Mouse (Mus musculus): ENCODE measurements at regions not wholly inside any gene's neighbourhood (a gene's known extent, or its start where the extent isn't known, plus 50 kb on each side); places are given as distances from the start of the nearest gene placed in this dataset.

- dilution Hi-C loops (cut with MboI; ENCODE audit: extremely low pct_ligation_motif_present, extremely low pct_unique_long_range_greater_than_20kb, low sequenced_read_pairs): no loop called here
- Histone ChIP-seq H3K9me3 (replicated peaks; ENCODE audit: low read length) (no peaks in the 10 kb centered on the region), H3K4me1 (ENCODE audit: control insufficient read depth in 1 of 2, insufficient read depth in 2 of 2) (peaks cover 2 to 40% of the 10 kb centered on the region in 2 experiments; a peak in 3 of 4 replicates), H3K4me3 (replicated peaks in 1 of 3; ENCODE audit: low read depth in 2 of 3, low read length in 2 of 3, poor library complexity in 1 of 3) (peak overlapping the region in 1 of 3 experiments; percentile 20), H3K9ac (ENCODE audit: insufficient read depth, low read depth) (peak overlapping the region; percentile 70), H3K79me2 (replicated peaks; ENCODE audit: control insufficient read depth, extremely low read depth, insufficient read depth, poor library complexity, severe bottlenecking) (no peaks in the 10 kb centered on the region), H3K36me3 (replicated peaks in 1 of 2; ENCODE audit: control insufficient read depth in 1 of 2, insufficient read depth in 1 of 2, low read length in 1 of 2) (no peaks in the 10 kb centered on the region), H3K27ac (ENCODE audit: insufficient read depth, low read depth) (no peak overlapping the region), H3K4me2 (ENCODE audit: insufficient read depth, low read depth, poor library complexity, severe bottlenecking) (peak overlapping the region; percentile 54), H3K27me3 (replicated peaks) (no peaks in the 10 kb centered on the region)
- DNase-seq (ENCODE audit: extremely low read depth): peak; percentile 17
- in situ Hi-C loops (cut with MboI; ENCODE audit: low pct_ligation_motif_present, low pct_unique_long_range_greater_than_20kb, low sequenced_read_pairs): no loop called here
- TF ChIP-seq SMC3 (IDR thresholded peaks at IDR 0.05; ENCODE audit: low read depth, low read length): no peak
- TF ChIP-seq HCFC1 (IDR thresholded peaks at IDR 0.05; ENCODE audit: low read depth, low read length): peak; percentile 7; the same call in 1 of the 2 replicates
- peak; percentile 58; the same call in 1 of the 2 replicates for TF ChIP-seq CHD2 (IDR thresholded peaks at IDR 0.05; ENCODE audit: low read length)
- 0 out of 2 replicates have a peak, but pooled peaks have one; percentile 16 for TF ChIP-seq IRF4 (IDR thresholded peaks at IDR 0.05; ENCODE audit: low read depth, low read length)
Measured at GRCm38 (mm10) chr17:45320074-45320473, 113.5 kb downstream of the Cdc5l start.

- Histone ChIP-seq H3K9ac (ENCODE audit: insufficient read depth, low read depth) (no peak overlapping the region), H3K79me2 (replicated peaks; ENCODE audit: control insufficient read depth, extremely low read depth, insufficient read depth, poor library complexity, severe bottlenecking) (no peaks in the 10 kb centered on the region), H3K27ac (ENCODE audit: insufficient read depth, low read depth) (no peak overlapping the region), H3K27me3 (replicated peaks) (no peaks in the 10 kb centered on the region), H3K4me3 (replicated peaks in 1 of 3; ENCODE audit: low read depth in 2 of 3, low read length in 2 of 3, poor library complexity in 1 of 3) (no peak overlapping the region), H3K9me3 (replicated peaks; ENCODE audit: low read length) (peaks cover 5% of the 10 kb centered on the region), H3K4me2 (ENCODE audit: insufficient read depth, low read depth, poor library complexity, severe bottlenecking) (no peak overlapping the region), H3K36me3 (replicated peaks in 1 of 2; ENCODE audit: control insufficient read depth in 1 of 2, insufficient read depth in 1 of 2, low read length in 1 of 2) (no peaks in the 10 kb centered on the region), H3K4me1 (ENCODE audit: control insufficient read depth in 1 of 2, insufficient read depth in 2 of 2) (peaks cover 2 to 36% of the 10 kb centered on the region in 2 experiments; a peak in 3 of 4 replicates)
- dilution Hi-C loops (cut with MboI; ENCODE audit: extremely low pct_ligation_motif_present, extremely low pct_unique_long_range_greater_than_20kb, low sequenced_read_pairs): no loop called here
- in situ Hi-C loops (cut with MboI; ENCODE audit: low pct_ligation_motif_present, low pct_unique_long_range_greater_than_20kb, low sequenced_read_pairs): no loop called here
- no peak for TF ChIP-seq UBTF (IDR thresholded peaks at IDR 0.05; ENCODE audit: low read depth, low read length)
- TF ChIP-seq SMC3 (IDR thresholded peaks at IDR 0.05; ENCODE audit: low read depth, low read length): no peak
- TF ChIP-seq SIN3A (IDR thresholded peaks at IDR 0.05; ENCODE audit: low read length): no peak
- no peak for DNase-seq (ENCODE audit: extremely low read depth)
Measured at GRCm38 (mm10) chr17:45318211-45319076, 115.1 kb downstream of the Cdc5l start.

- in situ Hi-C loops (cut with MboI; ENCODE audit: low pct_ligation_motif_present, low pct_unique_long_range_greater_than_20kb, low sequenced_read_pairs) (no loop called here), dilution Hi-C loops (cut with MboI; ENCODE audit: extremely low pct_ligation_motif_present, extremely low pct_unique_long_range_greater_than_20kb, low sequenced_read_pairs) (no loop called here)
- Histone ChIP-seq H3K27ac (ENCODE audit: insufficient read depth, low read depth) (no peak overlapping the region), H3K27me3 (replicated peaks) (no peaks in the 10 kb centered on the region), H3K79me2 (replicated peaks; ENCODE audit: control insufficient read depth, extremely low read depth, insufficient read depth, poor library complexity, severe bottlenecking) (no peaks in the 10 kb centered on the region), H3K9me3 (replicated peaks; ENCODE audit: low read length) (peaks cover 8% of the 10 kb centered on the region), H3K36me3 (replicated peaks in 1 of 2; ENCODE audit: control insufficient read depth in 1 of 2, insufficient read depth in 1 of 2, low read length in 1 of 2) (no peaks in the 10 kb centered on the region), H3K4me1 (ENCODE audit: control insufficient read depth in 1 of 2, insufficient read depth in 2 of 2) (peaks cover 0 to 19% of the 10 kb centered on the region in 2 experiments; a peak in 2 of 4 replicates), H3K4me2 (ENCODE audit: insufficient read depth, low read depth, poor library complexity, severe bottlenecking) (no peak overlapping the region), H3K9ac (ENCODE audit: insufficient read depth, low read depth) (no peak overlapping the region), H3K4me3 (replicated peaks in 1 of 3; ENCODE audit: low read depth in 2 of 3, low read length in 2 of 3, poor library complexity in 1 of 3) (no peak overlapping the region)
- DNase-seq (ENCODE audit: extremely low read depth): no peak
- no peak for TF ChIP-seq MAX (IDR thresholded peaks at IDR 0.05; ENCODE audit: low read length)
- TF ChIP-seq POLR2AphosphoS2 (IDR thresholded peaks at IDR 0.05; ENCODE audit: low read depth, low read length): no peak
- TF ChIP-seq TCF12 (IDR thresholded peaks at IDR 0.05; ENCODE audit: low read depth, low read length): no peak
- TF ChIP-seq POLR2A (IDR thresholded peaks at IDR 0.05; ENCODE audit: low read depth, low read length): no peak
- no peak for TF ChIP-seq CTCF (conservative IDR thresholded peaks at IDR 0.05 in 1 of 2, IDR thresholded peaks at IDR 0.05 in 1 of 2; ENCODE audit: low read depth in 2 of 2, low read length in 2 of 2)
- no peak for TF ChIP-seq NRF1 (IDR thresholded peaks at IDR 0.05; ENCODE audit: low read depth, low read length)
- TF ChIP-seq CHD1 (IDR thresholded peaks at IDR 0.05; ENCODE audit: low read depth, low read length): no peak
- no peak for TF ChIP-seq NELFE (IDR thresholded peaks at IDR 0.05; ENCODE audit: low read depth, low read length)
- TF ChIP-seq MEF2A (IDR thresholded peaks at IDR 0.05; ENCODE audit: borderline replicate concordance, low read depth, low read length): no peak
- no peak for TF ChIP-seq ZNF384 (IDR thresholded peaks at IDR 0.05; ENCODE audit: low read depth, low read length)
- no peak for TF ChIP-seq ZC3H11A (IDR thresholded peaks at IDR 0.05; ENCODE audit: low read depth, low read length)
- TF ChIP-seq KAT2A (IDR thresholded peaks at IDR 0.05; ENCODE audit: insufficient replicate concordance, low read length): no peak
- TF ChIP-seq ETS1 (conservative IDR thresholded peaks at IDR 0.05; ENCODE audit: low read depth, low read length): no peak
- no peak for TF ChIP-seq JUND (conservative IDR thresholded peaks at IDR 0.05; ENCODE audit: low read depth, low read length)
- no peak for TF ChIP-seq RCOR1 (conservative IDR thresholded peaks at IDR 0.05; ENCODE audit: low read depth, low read length)
- TF ChIP-seq SMC3 (IDR thresholded peaks at IDR 0.05; ENCODE audit: low read depth, low read length): no peak
- no peak for TF ChIP-seq PAX5 (IDR thresholded peaks at IDR 0.05; ENCODE audit: low read length)
- no peak for TF ChIP-seq BHLHE40 (IDR thresholded peaks at IDR 0.05; ENCODE audit: low read depth, low read length)
Measured at GRCm38 (mm10) chr17:45312510-45313266, 120.8 kb downstream of the Cdc5l start.
